Mouse (Mus musculus): ENCODE measurements around the gene Cdc42bpg.

Cdc42bpg gene

GRCm38 (mm10) chr19:6333761-6334595 lies 27.7 kb downstream of the Cdc42bpg start:
- no peak for DNase-seq (ENCODE audit: low read depth)

- DNase-seq (ENCODE audit: low read depth): peak; percentile 94
These were observed 28.6 kb downstream of the Cdc42bpg start, which contains the start of gene Men1 for GRCm38 (mm10) chr19:6334673-6335457. TSS of gene Men1 (plus strand) at chr19:6334979.

- peak; percentile 53 for DNase-seq (ENCODE audit: low read depth)
These were observed 29.2 kb downstream of the Cdc42bpg start for GRCm38 (mm10) chr19:6335458-6335827.

GRCm38 (mm10) chr19:6336920-6337319 lies 30.7 kb downstream of the Cdc42bpg start:
- no peak for DNase-seq (ENCODE audit: low read depth)

GRCm38 (mm10) chr19:6338171-6338570 lies 31.9 kb downstream of the Cdc42bpg start:
- DNase-seq (ENCODE audit: low read depth): no peak

GRCm38 (mm10) chr19:6338716-6339115 lies 32.5 kb downstream of the Cdc42bpg start:
- no peak for DNase-seq (ENCODE audit: low read depth)

GRCm38 (mm10) chr19:6339191-6339590 lies 32.9 kb downstream of the Cdc42bpg start:
- DNase-seq (ENCODE audit: low read depth): no peak

GRCm38 (mm10) chr19:6339890-6340504 lies 33.7 kb downstream of the Cdc42bpg start:
- peak; percentile 93 for DNase-seq (ENCODE audit: low read depth)

GRCm38 (mm10) chr19:6340524-6341452 lies 34.5 kb downstream of the Cdc42bpg start, which contains the start of gene Map4k2:
TSS of gene Map4k2 (plus strand) at chr19:6341135.
- peak; percentile 95 for DNase-seq (ENCODE audit: low read depth)

- DNase-seq (ENCODE audit: low read depth): peak; percentile 71
These were observed 35.3 kb downstream of the Cdc42bpg start for GRCm38 (mm10) chr19:6341453-6342077.

GRCm38 (mm10) chr19:6342276-6342933 lies 36.1 kb downstream of the Cdc42bpg start:
- peak; percentile 46 for DNase-seq (ENCODE audit: low read depth)

GRCm38 (mm10) chr19:6343066-6343925 lies 37.0 kb downstream of the Cdc42bpg start:
- peak; percentile 64 for DNase-seq (ENCODE audit: low read depth)

- DNase-seq (ENCODE audit: low read depth): no peak
These were observed 37.7 kb downstream of the Cdc42bpg start for GRCm38 (mm10) chr19:6343996-6344395.

GRCm38 (mm10) chr19:6346023-6346422 lies 39.8 kb downstream of the Cdc42bpg start:
- no peak for DNase-seq (ENCODE audit: low read depth)

GRCm38 (mm10) chr19:6346661-6347060 lies 40.4 kb downstream of the Cdc42bpg start:
- no peak for DNase-seq (ENCODE audit: low read depth)

- DNase-seq (ENCODE audit: low read depth): no peak
These were observed 41.4 kb downstream of the Cdc42bpg start for GRCm38 (mm10) chr19:6347615-6348014.

GRCm38 (mm10) chr19:6348717-6349116 lies 42.5 kb downstream of the Cdc42bpg start:
- DNase-seq (ENCODE audit: low read depth): no peak

GRCm38 (mm10) chr19:6349215-6349983 lies 43.1 kb downstream of the Cdc42bpg start:
- no peak for DNase-seq (ENCODE audit: low read depth)
